Mouse (Mus musculus): ENCODE results near the gene Hist1h3f. TPM values are rescaled to one million over a fixed set of nuclear protein-coding genes. Genes with fewer than 3 reads are reported as not detected.
"Not testable (repeated sequence)": the region's sequence is repeated elsewhere in the genome, so short reads cannot be mapped to it uniquely, and the experiment has no call there.

The Hist1h3f gene
- polyA plus RNA-seq, 1 experiment = 3.0 TPM

- not testable (repeated sequence) for H3K4me1 ChIP-seq (ENCODE audit: control insufficient read depth, insufficient read depth, low read length)
- peak; percentile 31; the same call in 1 of the 2 replicates for TF ChIP-seq CTCF (IDR thresholded peaks at IDR 0.05; ENCODE audit: control insufficient read depth, insufficient read depth, low read length)
- peak; percentile 99 for TF ChIP-seq POLR2A (IDR thresholded peaks at IDR 0.05; ENCODE audit: borderline replicate concordance, control insufficient read depth, low read depth, low read length)
- under 1% methylated on average over 47 of the region's 47 CpGs for WGBS
Observed at GRCm38 (mm10) chr13:23551146-23551834, 7.4 kb downstream of the Hist1h3f start, which contains the start of gene Hist1h4f. Gene Hist1h4f, minus strand, starts transcription at chr13:23551648.

GRCm38 (mm10) chr13:23551931-23552914, 8.4 kb downstream of the Hist1h3f start:
- WGBS = 45% methylated on average over 8 of the region's 8 CpGs
- Histone ChIP-seq H3K27ac (ENCODE audit: control insufficient read depth, insufficient read depth, low read depth, low read length, poor library complexity) (peak overlapping the region; percentile 45; the same call in 1 of the 2 replicates), H3K4me1 (ENCODE audit: control insufficient read depth, insufficient read depth, low read length) (no peaks in the 10 kb centered on the region), H3K4me3 (replicated peaks; ENCODE audit: control insufficient read depth, low read depth, low read length) (no peak overlapping the region)
- TF ChIP-seq CTCF (IDR thresholded peaks at IDR 0.05; ENCODE audit: control insufficient read depth, insufficient read depth, low read length) (no peak), POLR2A (IDR thresholded peaks at IDR 0.05; ENCODE audit: borderline replicate concordance, control insufficient read depth, low read depth, low read length) (no peak)

More at GRCm38 (mm10) chr13:23551146-23551834, 7.4 kb downstream of the Hist1h3f start, which contains the start of gene Hist1h4f:
- Histone ChIP-seq H3K27ac (ENCODE audit: control insufficient read depth, insufficient read depth, low read depth, low read length, poor library complexity) (peak within 1 kb of the TSS; percentile 96), H3K4me3 (replicated peaks; ENCODE audit: control insufficient read depth, low read depth, low read length) (peak within 1 kb of the TSS; percentile 64)

GRCm38 (mm10) chr13:23552962-23553361, 9.1 kb downstream of the Hist1h3f start, which contains the start of gene Hist1h1d:
Gene Hist1h1d, plus strand, starts transcription at chr13:23553262.
- TF ChIP-seq CTCF (IDR thresholded peaks at IDR 0.05; ENCODE audit: control insufficient read depth, insufficient read depth, low read length) (no peak), POLR2A (IDR thresholded peaks at IDR 0.05; ENCODE audit: borderline replicate concordance, control insufficient read depth, low read depth, low read length) (no peak)
- Histone ChIP-seq H3K4me1 (ENCODE audit: control insufficient read depth, insufficient read depth, low read length) (no peaks in the 10 kb centered on the region), H3K27ac (ENCODE audit: control insufficient read depth, insufficient read depth, low read depth, low read length, poor library complexity) (peak within 1 kb of the TSS; percentile 45; the same call in 1 of the 2 replicates), H3K4me3 (replicated peaks; ENCODE audit: control insufficient read depth, low read depth, low read length) (no peak within 1 kb of the TSS)

- no peak overlapping the region; the same call in 1 of the 2 replicates for H3K27ac ChIP-seq (ENCODE audit: control insufficient read depth, insufficient read depth, low read depth, low read length, poor library complexity)
- WGBS = 20% methylated on average over 9 of the region's 9 CpGs
- TF ChIP-seq CTCF (IDR thresholded peaks at IDR 0.05; ENCODE audit: control insufficient read depth, insufficient read depth, low read length) (no peak), POLR2A (IDR thresholded peaks at IDR 0.05; ENCODE audit: borderline replicate concordance, control insufficient read depth, low read depth, low read length) (no peak)
- H3K4me1 ChIP-seq (ENCODE audit: control insufficient read depth, insufficient read depth, low read length) = no peaks in the 10 kb centered on the region
- peak overlapping the region; percentile 45 for H3K4me3 ChIP-seq (replicated peaks; ENCODE audit: control insufficient read depth, low read depth, low read length)
Observed at GRCm38 (mm10) chr13:23554393-23554792, 10.5 kb downstream of the Hist1h3f start.

DNA sequence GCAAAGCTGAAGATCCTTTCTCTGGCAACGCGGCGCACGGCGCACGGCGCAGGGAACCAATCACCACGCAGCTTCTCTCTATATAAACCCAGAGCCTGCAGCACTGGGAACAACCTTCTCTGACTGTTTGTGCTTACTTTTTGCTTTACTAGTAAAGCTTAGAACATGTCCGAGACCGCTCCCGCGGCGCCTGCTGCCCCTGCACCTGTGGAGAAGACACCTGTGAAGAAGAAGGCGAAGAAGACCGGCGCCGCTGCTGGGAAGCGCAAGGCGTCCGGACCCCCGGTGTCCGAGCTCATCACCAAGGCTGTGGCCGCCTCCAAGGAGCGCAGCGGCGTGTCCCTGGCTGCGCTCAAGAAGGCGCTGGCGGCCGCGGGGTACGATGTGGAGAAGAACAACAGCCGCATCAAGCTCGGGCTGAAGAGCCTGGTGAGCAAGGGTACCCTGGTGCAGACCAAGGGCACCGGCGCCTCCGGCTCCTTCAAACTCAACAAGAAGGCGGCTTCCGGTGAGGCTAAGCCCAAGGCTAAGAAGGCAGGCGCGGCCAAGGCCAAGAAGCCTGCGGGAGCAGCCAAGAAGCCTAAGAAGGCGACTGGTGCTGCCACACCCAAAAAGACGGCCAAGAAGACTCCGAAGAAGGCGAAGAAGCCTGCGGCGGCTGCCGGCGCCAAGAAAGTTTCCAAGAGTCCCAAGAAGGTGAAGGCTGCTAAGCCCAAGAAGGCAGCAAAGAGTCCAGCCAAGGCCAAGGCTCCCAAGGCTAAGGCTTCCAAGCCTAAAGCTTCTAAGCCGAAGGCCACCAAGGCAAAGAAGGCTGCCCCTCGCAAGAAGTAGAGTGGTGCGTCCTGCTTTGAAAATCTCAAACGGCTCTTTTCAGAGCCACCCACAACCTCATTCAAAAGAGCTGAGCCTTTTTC, 11.3 kb downstream of the Hist1h3f start:
- H3K4me1 ChIP-seq (ENCODE audit: control insufficient read depth, insufficient read depth, low read length) = no peaks in the 10 kb centered on the region
- WGBS = under 1% methylated on average over 54 of the region's 54 CpGs

GRCm38 (mm10) chr13:23555839-23556416, 12.1 kb downstream of the Hist1h3f start:
- Histone ChIP-seq H3K4me1 (ENCODE audit: control insufficient read depth, insufficient read depth, low read length) (no peaks in the 10 kb centered on the region), H3K27ac (ENCODE audit: control insufficient read depth, insufficient read depth, low read depth, low read length, poor library complexity) (peak overlapping the region; percentile 97), H3K4me3 (replicated peaks; ENCODE audit: control insufficient read depth, low read depth, low read length) (peak overlapping the region; percentile 72)
- WGBS = under 1% methylated on average over 18 of the region's 18 CpGs
- peak; percentile 28; the same call in 1 of the 2 replicates for TF ChIP-seq POLR2A (IDR thresholded peaks at IDR 0.05; ENCODE audit: borderline replicate concordance, control insufficient read depth, low read depth, low read length)
- no peak for TF ChIP-seq CTCF (IDR thresholded peaks at IDR 0.05; ENCODE audit: control insufficient read depth, insufficient read depth, low read length)

More for the DNA sequence above, 11.3 kb downstream of the Hist1h3f start:
- H3K4me3 ChIP-seq (replicated peaks; ENCODE audit: control insufficient read depth, low read depth, low read length) = peak overlapping the region; percentile 72
- H3K27ac ChIP-seq (ENCODE audit: control insufficient read depth, insufficient read depth, low read depth, low read length, poor library complexity) = peak overlapping the region; percentile 97
- TF ChIP-seq POLR2A (IDR thresholded peaks at IDR 0.05; ENCODE audit: borderline replicate concordance, control insufficient read depth, low read depth, low read length) (peak; percentile 99), CTCF (IDR thresholded peaks at IDR 0.05; ENCODE audit: control insufficient read depth, insufficient read depth, low read length) (no peak)

DNA sequence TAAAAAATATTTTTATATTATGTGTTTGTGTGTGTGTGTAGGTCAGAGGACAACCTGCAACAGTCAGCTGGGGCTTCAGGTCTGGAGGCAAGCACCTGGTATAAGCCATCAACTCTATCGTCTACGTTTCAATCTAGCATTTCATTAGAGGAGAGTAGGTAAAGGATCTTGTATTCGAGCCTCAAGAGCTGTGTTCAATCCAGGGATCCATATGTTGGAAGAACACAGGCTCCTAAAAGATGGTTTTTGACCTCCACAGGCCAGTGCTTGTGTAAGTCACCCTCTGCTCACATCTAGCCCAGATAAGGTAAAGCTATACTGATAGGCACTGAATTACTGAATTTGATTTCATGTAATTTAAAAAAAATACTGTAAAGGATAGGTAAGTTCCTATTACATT, 13.1 kb downstream of the Hist1h3f start:
- 75% methylated on average over 3 of the region's 3 CpGs for WGBS
- Histone ChIP-seq H3K27ac (ENCODE audit: control insufficient read depth, insufficient read depth, low read depth, low read length, poor library complexity) (no peak overlapping the region), H3K4me1 (ENCODE audit: control insufficient read depth, insufficient read depth, low read length) (no peaks in the 10 kb centered on the region), H3K4me3 (replicated peaks; ENCODE audit: control insufficient read depth, low read depth, low read length) (no peak overlapping the region)
- TF ChIP-seq CTCF (IDR thresholded peaks at IDR 0.05; ENCODE audit: control insufficient read depth, insufficient read depth, low read length) = no peak
- TF ChIP-seq POLR2A (IDR thresholded peaks at IDR 0.05; ENCODE audit: borderline replicate concordance, control insufficient read depth, low read depth, low read length) = no peak

DNA sequence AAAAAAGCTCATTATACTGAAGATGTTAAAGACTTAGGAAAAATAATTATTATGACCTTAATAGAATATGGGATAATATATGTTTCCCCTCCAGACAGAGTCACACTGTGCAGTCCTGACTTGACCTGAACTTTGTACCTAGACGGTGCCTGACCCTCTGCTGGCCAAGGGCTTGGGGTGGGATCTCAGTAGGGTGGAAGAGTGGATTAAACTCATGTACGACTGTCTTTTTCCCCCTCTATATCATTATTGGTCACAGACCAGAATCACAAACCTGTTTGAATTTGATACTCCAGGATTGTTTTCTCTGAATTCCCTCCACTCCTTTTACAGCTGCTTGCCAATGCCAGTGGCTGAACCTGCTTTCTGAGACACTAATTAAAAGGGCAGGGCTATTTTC, 16.8 kb downstream of the Hist1h3f start:
- not testable (repeated sequence) for H3K4me1 ChIP-seq (ENCODE audit: control insufficient read depth, insufficient read depth, low read length); H3K27ac ChIP-seq (ENCODE audit: control insufficient read depth, insufficient read depth, low read depth, low read length, poor library complexity)
- WGBS = 59% methylated on average over 2 of the region's 2 CpGs
- H3K4me3 ChIP-seq (replicated peaks; ENCODE audit: control insufficient read depth, low read depth, low read length) = peak overlapping the region; percentile 37

GRCm38 (mm10) chr13:23561531-23561882, 17.7 kb downstream of the Hist1h3f start:
- H3K4me1 ChIP-seq (ENCODE audit: control insufficient read depth, insufficient read depth, low read length) = not testable (repeated sequence)
- peak overlapping the region; percentile 95; the same call in 1 of the 2 replicates for H3K27ac ChIP-seq (ENCODE audit: control insufficient read depth, insufficient read depth, low read depth, low read length, poor library complexity)
- peak overlapping the region; percentile 30 for H3K4me3 ChIP-seq (replicated peaks; ENCODE audit: control insufficient read depth, low read depth, low read length)
- 0% methylated on average over 2 of the region's 5 CpGs for WGBS
